Mouse (Mus musculus) megakaryocyte, embryonic 14.5 days (primary cell): ENCODE measurements around the gene Srrt. TPM values are rescaled to one million over a fixed set of nuclear protein-coding genes. Genes with fewer than 3 reads are reported as not detected.

Source experiments
- H3K27me3 ChIP-seq: replicated peaks from 2 replicates; pipeline ENCODE3; 2012; ENCODE audit warnings: inconsistent platforms
- H3K36me3 ChIP-seq: replicated peaks from 2 replicates; pipeline ENCODE3; 2012; ENCODE audit warnings: low read length, inconsistent platforms, mixed read lengths
- H3K4me1 ChIP-seq: 2 replicates; pipeline ENCODE4 v1.6.1; 2012; ENCODE audit warnings: inconsistent platforms
- H3K4me3 ChIP-seq: replicated peaks from 2 replicates; pipeline ENCODE3; 2012; ENCODE audit warnings: moderate library complexity, mild to moderate bottlenecking, inconsistent platforms
- H3K9me3 ChIP-seq: 2 replicates; pipeline ENCODE4 v1.6.1; 2012; ENCODE audit warnings: inconsistent platforms
- FLI1 ChIP-seq: IDR thresholded peaks from 2 replicates; pipeline ENCODE4 v1.6.1; 2012; ENCODE audit warnings: low read length, inconsistent platforms, mixed read lengths
- GATA1 ChIP-seq: IDR thresholded peaks from 3 replicates; pipeline ENCODE4 v1.6.1; 2012; ENCODE audit warnings: mixed read lengths, low read length, inconsistent platforms, borderline replicate concordance
- polyA plus RNA-seq: library from polyadenylated mRNA; stranded (reverse); fragments of >175 nt; gene quantifications from 2 replicates; pipeline ENCODE4 v1.2.3, GENCODE M21; 2012; ENCODE audit warnings: low replicate concordance; ENCODE audit not compliant: insufficient read depth

Gene Srrt
- polyA plus RNA-seq, 1 experiment: 163 TPM

DNA sequence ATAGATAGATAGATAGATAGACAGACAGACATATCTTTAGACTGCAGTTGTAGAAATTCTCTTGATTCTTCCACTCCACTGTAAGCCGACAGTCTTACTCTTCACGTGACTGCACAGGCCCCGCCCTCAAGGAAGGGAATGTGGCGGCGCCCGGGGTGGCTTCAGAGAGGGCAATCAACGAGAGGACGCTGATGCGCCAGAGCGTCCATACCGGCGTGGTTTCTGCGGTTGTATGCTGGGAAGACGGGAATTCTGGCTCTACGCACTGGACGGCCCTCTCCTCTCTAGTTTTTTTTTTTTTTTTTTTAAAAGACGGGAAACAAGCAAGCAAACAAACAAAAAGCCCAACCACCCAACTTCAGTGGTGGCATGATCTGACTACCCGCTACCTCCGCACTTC lies 30.8 kb upstream of the Srrt start:
- Histone ChIP-seq H3K4me3 (peak overlapping the region; percentile 93), H3K36me3 (no peaks in the 10 kb centered on the region), H3K9me3 (peaks cover under 1% of the 10 kb centered on the region; the same call in 1 of the 2 replicates), H3K27me3 (peaks cover 38% of the 10 kb centered on the region), H3K4me1 (peaks cover 47% of the 10 kb centered on the region)
- TF ChIP-seq FLI1 (no peak), GATA1 (no peak)

DNA sequence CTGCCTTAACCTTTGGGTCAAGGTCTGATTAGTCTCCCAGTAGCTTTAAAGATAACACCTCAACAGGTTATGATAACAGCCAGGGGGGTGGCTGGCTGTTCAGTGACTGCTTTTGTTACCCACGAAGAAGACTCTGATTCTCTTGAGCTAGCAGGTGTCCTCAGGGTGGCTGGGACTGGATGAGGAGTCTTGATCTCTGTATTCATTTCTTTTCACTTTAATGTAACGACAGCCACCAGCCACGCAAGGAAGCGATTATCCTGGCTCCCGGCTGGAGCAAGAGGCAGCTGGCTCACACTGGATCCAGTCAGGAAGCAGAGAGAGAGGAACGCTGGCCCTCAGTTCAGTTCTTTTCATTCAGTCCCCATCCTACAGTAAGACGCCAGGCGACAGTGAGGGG lies 29.7 kb upstream of the Srrt start:
- H3K27me3 ChIP-seq: peaks cover 36% of the 10 kb centered on the region
- peaks cover 58% of the 10 kb centered on the region for H3K4me1 ChIP-seq
- TF ChIP-seq FLI1: no peak
- no peak for TF ChIP-seq GATA1
- no peak overlapping the region for H3K4me3 ChIP-seq
- no peaks in the 10 kb centered on the region for H3K9me3 ChIP-seq
- no peaks in the 10 kb centered on the region for H3K36me3 ChIP-seq

- peaks cover 8% of the 10 kb centered on the region for H3K36me3 ChIP-seq
- TF ChIP-seq FLI1 (no peak), GATA1 (no peak)
- no peaks in the 10 kb centered on the region for H3K9me3 ChIP-seq
- no peak overlapping the region for H3K4me3 ChIP-seq
- H3K4me1 ChIP-seq: peaks cover 69% of the 10 kb centered on the region
- H3K27me3 ChIP-seq: peaks cover 30% of the 10 kb centered on the region
These were observed 27.6 kb upstream of the Srrt start for GRCm38 (mm10) chr5:137335066-137335465.

- H3K4me1 ChIP-seq: peaks cover 70% of the 10 kb centered on the region
- peak overlapping the region; percentile 28 for H3K4me3 ChIP-seq
- peaks cover 8% of the 10 kb centered on the region for H3K36me3 ChIP-seq
- H3K9me3 ChIP-seq: no peaks in the 10 kb centered on the region
- TF ChIP-seq FLI1 (no peak), GATA1 (no peak)
- peaks cover 23% of the 10 kb centered on the region for H3K27me3 ChIP-seq
These were observed 26.8 kb upstream of the Srrt start for GRCm38 (mm10) chr5:137334317-137334716.

DNA sequence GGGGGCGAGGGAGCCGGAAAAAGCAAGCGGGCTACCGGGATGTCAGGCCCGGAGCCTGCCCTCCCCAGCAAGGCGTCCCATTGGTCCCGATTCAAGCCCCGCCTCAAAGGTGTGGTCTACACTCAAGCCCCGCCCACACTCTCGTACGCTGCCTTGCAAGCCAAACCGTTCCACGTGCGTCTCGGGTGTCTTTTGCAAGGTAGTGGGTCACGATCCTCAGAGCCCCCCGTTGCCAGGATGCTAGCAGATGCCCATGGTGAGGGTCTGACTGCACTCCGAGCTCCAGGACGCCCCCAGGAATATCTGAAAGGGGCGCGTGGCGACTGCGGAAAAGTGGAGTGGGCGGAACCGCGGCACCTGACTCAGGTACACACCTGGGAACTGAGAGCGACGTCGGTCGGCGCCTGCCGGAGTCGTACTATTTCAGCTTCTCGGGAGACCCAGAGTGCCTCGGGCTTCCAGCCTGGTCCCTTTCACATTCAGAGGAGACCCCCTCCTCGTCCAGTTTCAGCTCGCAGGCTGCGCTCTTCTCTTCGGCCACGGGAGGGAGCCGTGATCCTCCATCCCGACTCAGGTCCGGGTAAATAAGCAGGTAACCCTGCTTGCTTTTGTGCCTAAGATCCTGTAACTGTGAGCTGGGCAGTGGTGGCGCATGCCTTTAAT lies 26.2 kb upstream of the Srrt start, which contains the start of gene Slc12a9:
TSS of gene Slc12a9 (minus strand) at position 86 of the 663 bp plus-strand sequence.
- peaks cover 19% of the 10 kb centered on the region for H3K27me3 ChIP-seq
- H3K4me1 ChIP-seq: peaks cover 64% of the 10 kb centered on the region
- peaks cover 9% of the 10 kb centered on the region for H3K36me3 ChIP-seq
- H3K4me3 ChIP-seq: peak within 1 kb of the TSS; percentile 97
- H3K9me3 ChIP-seq: no peaks in the 10 kb centered on the region
- TF ChIP-seq GATA1 (no peak), FLI1 (no peak)

DNA sequence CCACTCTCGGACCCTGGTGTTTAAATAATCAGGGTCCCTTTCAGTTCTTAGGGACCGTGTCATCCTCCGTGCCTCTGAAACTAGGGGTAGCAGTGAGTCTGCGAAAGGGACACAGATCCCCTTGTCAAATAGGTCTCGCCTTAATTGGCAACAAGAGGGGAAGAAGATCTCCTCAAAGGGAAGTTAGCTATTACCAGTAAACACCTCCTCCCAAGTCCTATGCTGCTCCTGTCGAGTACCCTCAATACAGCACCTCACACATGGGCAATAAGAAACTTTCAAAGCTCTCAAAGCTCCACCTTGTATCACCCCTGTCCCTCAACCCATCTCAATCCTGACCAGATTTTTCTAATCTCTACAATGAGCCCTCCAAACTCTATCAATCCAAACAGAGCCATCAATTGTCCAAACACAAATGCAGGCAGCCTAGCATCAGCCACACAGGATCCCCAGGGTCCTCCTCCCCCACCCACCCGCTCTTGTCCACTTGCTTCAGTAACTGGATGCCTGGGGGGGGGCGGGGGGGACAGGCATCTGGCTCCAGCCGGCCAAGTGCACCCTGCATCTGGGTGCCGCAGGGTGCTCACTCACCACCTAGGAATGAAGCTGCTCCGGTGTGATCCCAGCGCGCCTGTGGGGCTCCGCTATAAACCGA lies 25.5 kb upstream of the Srrt start:
- Histone ChIP-seq H3K27me3 (peaks cover 19% of the 10 kb centered on the region), H3K36me3 (peaks cover 16% of the 10 kb centered on the region), H3K4me1 (peaks cover 57% of the 10 kb centered on the region), H3K4me3 (peak overlapping the region; percentile 97), H3K9me3 (no peaks in the 10 kb centered on the region)
- TF ChIP-seq GATA1 (no peak), FLI1 (no peak)

DNA sequence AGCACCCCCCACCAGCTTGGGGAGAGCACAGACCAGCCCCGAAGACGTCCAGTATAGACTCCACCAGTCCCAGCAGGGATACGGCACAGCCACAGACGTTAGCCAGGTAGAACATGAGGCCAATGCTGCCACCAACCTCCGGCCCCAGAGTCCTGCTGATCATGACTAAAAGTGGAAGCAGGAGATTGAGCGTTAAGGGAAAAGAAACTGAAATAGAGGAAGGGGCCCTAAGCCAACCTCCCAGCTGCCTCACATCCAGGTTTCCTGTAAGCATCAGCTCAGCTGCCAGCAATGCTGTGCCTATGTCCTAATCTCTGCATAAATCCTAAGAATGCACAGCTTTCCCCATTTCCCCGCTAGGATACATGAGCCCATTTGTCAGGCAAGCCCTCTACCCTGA lies 23.4 kb upstream of the Srrt start:
- peaks cover 7% of the 10 kb centered on the region for H3K27me3 ChIP-seq
- H3K4me3 ChIP-seq: no peak overlapping the region
- H3K4me1 ChIP-seq: peaks cover 51% of the 10 kb centered on the region
- peaks cover 32% of the 10 kb centered on the region for H3K36me3 ChIP-seq
- H3K9me3 ChIP-seq: no peaks in the 10 kb centered on the region
- no peak for TF ChIP-seq GATA1
- no peak for TF ChIP-seq FLI1

GRCm38 (mm10) chr5:137320996-137321395 lies 13.5 kb upstream of the Srrt start:
- H3K36me3 ChIP-seq: peaks cover 76% of the 10 kb centered on the region
- no peak overlapping the region for H3K4me3 ChIP-seq
- TF ChIP-seq GATA1 (no peak), FLI1 (no peak)

DNA sequence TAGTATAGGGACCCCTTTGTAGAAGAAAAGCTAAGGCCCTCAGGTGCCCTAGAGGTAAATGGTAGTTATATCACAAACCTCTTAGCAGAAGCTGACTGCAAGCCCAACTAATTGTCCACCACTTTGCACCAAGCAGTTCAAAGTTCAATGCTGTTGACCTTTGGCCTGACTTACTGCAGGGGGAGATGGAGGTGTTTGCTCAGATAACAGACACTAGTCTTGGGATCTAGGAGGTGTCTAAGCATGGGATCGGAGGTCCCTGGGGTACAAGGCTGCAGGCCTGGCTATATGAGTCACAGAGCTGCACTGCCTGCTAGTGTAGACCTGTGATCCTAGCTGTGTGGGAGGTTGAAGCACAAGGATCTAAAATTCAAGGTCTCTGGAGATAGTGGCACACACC lies 11.1 kb upstream of the Srrt start:
- Histone ChIP-seq H3K36me3 (peaks cover 71% of the 10 kb centered on the region), H3K4me1 (peaks cover 39% of the 10 kb centered on the region), H3K4me3 (no peak overlapping the region), H3K9me3 (no peaks in the 10 kb centered on the region), H3K27me3 (no peaks in the 10 kb centered on the region)
- TF ChIP-seq GATA1: no peak
- TF ChIP-seq FLI1: no peak

More at GRCm38 (mm10) chr5:137320996-137321395, 13.5 kb upstream of the Srrt start:
- Histone ChIP-seq H3K9me3 (no peaks in the 10 kb centered on the region), H3K27me3 (no peaks in the 10 kb centered on the region), H3K4me1 (peaks cover 16% of the 10 kb centered on the region)

GRCm38 (mm10) chr5:137317361-137317760 lies 9.9 kb upstream of the Srrt start:
- TF ChIP-seq FLI1 (no peak), GATA1 (no peak)
- peaks cover 60% of the 10 kb centered on the region for H3K36me3 ChIP-seq
- peaks cover 51% of the 10 kb centered on the region for H3K4me1 ChIP-seq
- H3K4me3 ChIP-seq: no peak overlapping the region
- no peaks in the 10 kb centered on the region for H3K9me3 ChIP-seq
- no peaks in the 10 kb centered on the region for H3K27me3 ChIP-seq
